Mouse (Mus musculus) ES-Bruce4 (cell line): Measurements from ENCODE around the gene Sult2b1. TPM values are rescaled to one million over a fixed set of nuclear protein-coding genes. Genes with fewer than 3 reads are reported as not detected.
A peak's percentile ranks its signal among the peaks of the same experiment; 100 is the strongest.

Experiments used
- H3K27ac ChIP-seq: 2 replicates; pipeline ENCODE4 v1.5.1; 2012; ENCODE audit warnings: low read length, inconsistent platforms; ENCODE audit not compliant: insufficient read depth
- H3K27me3 ChIP-seq: 2 replicates; pipeline ENCODE4 v1.6.1; 2012; ENCODE audit warnings: mild to moderate bottlenecking, low read length, inconsistent platforms; ENCODE audit not compliant: control insufficient read depth, poor library complexity, insufficient read depth, severe bottlenecking
- H3K36me3 ChIP-seq: 2 replicates; pipeline ENCODE4 v1.6.1; 2012; ENCODE audit warnings: inconsistent platforms, mild to moderate bottlenecking, low read length, moderate library complexity; ENCODE audit not compliant: control insufficient read depth, poor library complexity, insufficient read depth, severe bottlenecking
- H3K4me1 ChIP-seq: one replicate; pipeline ENCODE4 v1.8.1; 2011; ENCODE audit warnings: low read length; ENCODE audit not compliant: control insufficient read depth, insufficient read depth
- H3K4me3 ChIP-seq: 2 replicates; pipeline ENCODE4 v1.5.1; 2011; ENCODE audit warnings: low read depth, mild to moderate bottlenecking, low read length
- H3K9ac ChIP-seq: 2 replicates; pipeline ENCODE4 v1.6.1; 2012; ENCODE audit warnings: low read depth, mild to moderate bottlenecking, inconsistent platforms; ENCODE audit not compliant: poor library complexity, severe bottlenecking
- H3K9me3 ChIP-seq: replicated peaks from 2 replicates; pipeline ENCODE4 v1.6.1; 2012; ENCODE audit warnings: mild to moderate bottlenecking, low read length, inconsistent platforms; ENCODE audit not compliant: control insufficient read depth, poor library complexity, insufficient read depth, severe bottlenecking
- CTCF ChIP-seq: IDR thresholded peaks from one replicate; pipeline ENCODE4 v1.8.1; 2011; ENCODE audit warnings: low read depth, low read length
- EP300 ChIP-seq: IDR thresholded peaks from 2 replicates; pipeline ENCODE4 v1.6.1; 2011; ENCODE audit warnings: low read depth, low read length; ENCODE audit not compliant: insufficient read depth
- POLR2A ChIP-seq: IDR thresholded peaks from one replicate; pipeline ENCODE4 v1.8.1; 2011; ENCODE audit warnings: low read length; ENCODE audit not compliant: insufficient read depth
- polyA plus RNA-seq: library from polyadenylated mRNA; stranded (reverse); fragments of >200 nt; gene quantifications from 2 replicates; pipeline ENCODE4 v1.2.4, GENCODE M21; 2011; ENCODE audit warnings: low read depth; ENCODE audit not compliant: missing spikeins, insufficient read depth, insufficient read length

The Sult2b1 gene
- polyA plus RNA-seq, 1 experiment: 6.4 TPM

DNA sequence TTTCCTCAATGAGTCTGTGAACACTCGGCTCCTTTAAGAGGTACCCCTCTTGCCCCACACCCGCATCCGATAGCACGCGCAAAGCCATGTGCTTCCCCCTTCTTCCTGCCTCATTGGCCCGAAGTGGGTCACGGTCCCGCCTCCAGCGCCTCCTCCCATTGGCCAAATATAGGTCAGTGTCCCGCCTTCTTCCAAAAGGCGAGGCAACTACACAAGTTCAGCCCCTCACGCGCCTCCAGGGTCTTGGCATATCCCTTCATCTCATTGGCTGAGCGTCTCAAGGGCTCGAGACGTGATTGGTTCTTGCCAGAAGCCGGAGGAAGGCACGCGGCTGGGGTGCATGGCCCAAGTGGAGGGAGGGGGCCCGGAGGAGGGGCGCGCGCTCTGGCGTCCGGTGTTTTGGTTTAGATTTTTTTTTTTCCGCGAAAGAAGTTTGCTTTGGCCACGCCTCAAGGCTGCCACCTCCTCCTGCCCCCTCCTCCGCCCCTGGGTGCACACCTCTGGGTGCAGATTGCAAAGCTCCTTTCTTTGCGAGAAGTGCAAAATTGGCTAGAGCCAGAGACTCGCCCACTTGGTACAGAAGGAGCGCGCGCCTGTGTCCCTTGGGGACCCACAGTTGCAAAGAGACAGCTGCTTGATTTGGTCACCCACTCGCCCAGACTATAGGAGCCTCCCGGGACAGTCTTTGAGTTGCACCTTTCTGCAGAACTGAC is 79.6 kb downstream of the Sult2b1 start, which contains the start of gene Dbp:
Dbp (plus strand) TSS at position 359 of the 713 bp plus-strand sequence.
- peaks cover 10% of the 10 kb centered on the region for H3K4me1 ChIP-seq
- H3K36me3 ChIP-seq: no peaks in the 10 kb centered on the region
- no peak for TF ChIP-seq POLR2A
- no peak for TF ChIP-seq EP300
- no peak for TF ChIP-seq CTCF

DNA sequence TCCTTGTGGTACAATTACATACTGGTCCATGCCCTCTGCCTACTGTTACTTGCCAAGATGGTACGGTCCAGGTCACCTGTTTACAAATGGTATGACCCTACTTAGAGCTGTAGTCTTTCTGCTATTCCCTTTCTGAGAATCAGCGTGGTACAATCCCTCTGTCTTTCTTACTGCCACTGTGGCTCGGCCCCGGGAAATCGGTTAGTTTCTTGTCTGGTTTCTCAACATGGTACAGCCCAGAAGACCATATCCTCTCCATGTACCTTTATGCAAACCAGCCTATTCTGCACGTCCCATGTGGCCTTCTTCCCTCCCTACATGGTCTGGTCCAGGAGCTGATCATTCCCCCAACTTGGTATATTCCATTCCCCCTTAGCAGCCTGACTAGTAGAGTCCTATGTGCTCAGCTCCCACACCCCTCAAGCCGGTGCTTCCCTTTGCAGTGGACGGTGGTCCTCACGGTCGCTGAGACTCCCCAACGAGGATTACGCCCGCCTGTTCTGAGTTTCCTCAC is 80.4 kb downstream of the Sult2b1 start:
- Histone ChIP-seq H3K9ac (peak overlapping the region; percentile 32), H3K27me3 (peaks cover 3% of the 10 kb centered on the region; the same call in 1 of the 2 replicates), H3K36me3 (no peaks in the 10 kb centered on the region), H3K9me3 (no peaks in the 10 kb centered on the region), H3K27ac (no peak overlapping the region), H3K4me3 (peak overlapping the region; percentile 66), H3K4me1 (peaks cover 7% of the 10 kb centered on the region)
- TF ChIP-seq EP300: no peak
- no peak for TF ChIP-seq CTCF
- peak; percentile 32 for TF ChIP-seq POLR2A

More for the DNA sequence above, 79.6 kb downstream of the Sult2b1 start, which contains the start of gene Dbp:
- peaks cover under 1% of the 10 kb centered on the region; the same call in 1 of the 2 replicates for H3K27me3 ChIP-seq
- H3K9me3 ChIP-seq: no peaks in the 10 kb centered on the region
- H3K9ac ChIP-seq: peak within 1 kb of the TSS; percentile 86
- no peak within 1 kb of the TSS for H3K27ac ChIP-seq
- H3K4me3 ChIP-seq: peak within 1 kb of the TSS; percentile 66

DNA sequence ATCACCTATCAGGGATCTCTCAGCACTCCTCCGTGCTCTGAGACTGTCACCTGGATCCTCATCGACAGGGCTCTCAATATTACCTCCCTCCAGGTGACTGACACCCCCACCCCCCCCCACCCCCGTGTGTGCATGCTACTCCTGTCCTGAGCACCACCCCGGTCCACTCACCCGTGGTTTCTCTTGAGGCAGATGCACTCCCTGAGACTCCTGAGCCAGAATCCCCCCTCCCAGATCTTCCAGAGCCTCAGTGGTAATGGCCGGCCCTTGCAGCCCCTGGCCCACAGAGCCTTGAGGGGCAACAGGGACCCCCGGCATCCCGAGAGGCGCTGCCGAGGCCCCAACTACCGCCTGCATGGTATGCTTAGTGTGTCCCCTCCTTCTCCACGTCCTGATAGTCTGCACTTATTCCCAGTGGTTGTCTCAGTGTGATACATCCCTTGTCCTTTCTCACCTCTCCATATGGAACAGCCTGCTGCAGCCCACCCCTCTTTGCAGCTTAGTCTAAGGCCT is 80.9 kb downstream of the Sult2b1 start:
- Histone ChIP-seq H3K36me3 (no peaks in the 10 kb centered on the region), H3K27ac (no peak overlapping the region), H3K27me3 (peaks cover 3% of the 10 kb centered on the region; the same call in 1 of the 2 replicates), H3K9me3 (no peaks in the 10 kb centered on the region), H3K9ac (peak overlapping the region; percentile 32; the same call in 1 of the 2 replicates), H3K4me3 (peak overlapping the region; percentile 28), H3K4me1 (peaks cover 6% of the 10 kb centered on the region)
- TF ChIP-seq POLR2A (no peak), CTCF (no peak), EP300 (no peak)

DNA sequence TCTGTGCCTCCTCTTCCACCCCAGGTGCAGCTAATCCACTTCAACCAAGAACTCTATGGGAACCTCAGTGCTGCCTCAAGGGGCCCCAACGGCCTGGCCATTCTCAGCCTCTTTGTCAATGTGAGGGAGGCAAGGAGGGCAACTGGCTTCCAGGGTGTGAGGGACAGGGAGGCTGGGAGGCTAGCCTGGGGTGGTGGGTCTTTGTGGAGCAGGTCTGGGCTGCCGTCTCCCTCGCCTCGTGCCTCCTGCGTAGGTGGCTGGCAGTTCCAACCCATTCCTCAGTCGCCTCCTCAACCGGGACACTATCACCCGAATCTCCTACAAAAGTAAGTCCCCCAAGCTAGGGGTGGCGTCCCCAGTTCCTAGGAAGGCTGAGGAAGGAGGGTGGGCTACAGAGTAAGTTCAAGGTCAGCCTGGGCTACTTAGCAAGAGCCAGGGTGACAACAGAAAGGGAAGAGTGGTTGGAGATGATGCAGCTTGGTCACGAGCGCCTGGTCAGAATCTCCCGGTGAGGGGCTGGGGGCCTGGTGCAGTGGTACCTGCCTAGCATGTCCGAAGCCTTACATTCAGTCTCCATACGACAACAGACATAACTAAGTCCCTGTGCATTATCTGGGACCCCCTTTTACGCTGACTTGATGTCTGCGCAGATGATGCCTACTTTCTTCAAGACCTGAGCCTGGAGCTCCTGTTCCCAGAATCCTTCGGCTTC is 81.5 kb downstream of the Sult2b1 start:
- Histone ChIP-seq H3K27me3 (peaks cover 3% of the 10 kb centered on the region; the same call in 1 of the 2 replicates), H3K27ac (no peak overlapping the region), H3K4me3 (no peak overlapping the region), H3K36me3 (no peaks in the 10 kb centered on the region), H3K4me1 (peaks cover under 1% of the 10 kb centered on the region), H3K9ac (no peak overlapping the region), H3K9me3 (no peaks in the 10 kb centered on the region)
- no peak for TF ChIP-seq CTCF
- no peak for TF ChIP-seq EP300
- TF ChIP-seq POLR2A: no peak

DNA sequence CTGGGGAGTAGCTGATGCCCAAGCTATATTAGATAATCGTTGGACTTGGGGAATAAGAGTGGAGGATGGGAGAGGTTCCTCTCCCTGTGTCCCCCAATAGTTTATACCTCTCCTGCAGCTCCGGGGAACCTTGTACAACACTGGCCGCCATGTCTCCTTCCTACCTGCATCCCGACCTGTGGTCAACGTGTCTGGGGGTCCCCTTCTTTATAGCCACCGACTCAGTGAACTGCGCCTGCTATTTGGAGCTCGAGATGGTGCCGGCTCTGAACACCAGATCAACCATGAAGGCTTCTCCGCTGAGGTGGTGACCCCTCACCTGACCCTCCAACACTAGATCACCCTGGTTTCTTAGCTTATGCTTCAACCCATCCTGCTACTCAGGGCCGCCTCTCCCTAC is 82.2 kb downstream of the Sult2b1 start:
- no peaks in the 10 kb centered on the region for H3K4me1 ChIP-seq
- no peak overlapping the region for H3K9ac ChIP-seq
- TF ChIP-seq CTCF (no peak), EP300 (no peak), POLR2A (no peak)

More for the DNA sequence above, 82.2 kb downstream of the Sult2b1 start:
- Histone ChIP-seq H3K27ac (no peak overlapping the region), H3K4me3 (no peak overlapping the region), H3K36me3 (no peaks in the 10 kb centered on the region), H3K27me3 (peaks cover 3% of the 10 kb centered on the region; the same call in 1 of the 2 replicates), H3K9me3 (no peaks in the 10 kb centered on the region)
